Mouse (Mus musculus): ENCODE results near the gene Hp. TPM values are rescaled to one million over a fixed set of nuclear protein-coding genes. Genes with fewer than 3 reads are reported as not detected.

The Hp gene
- not detected for total RNA-seq (2021)
- long read RNA-seq, experiment 1, partial matches to known transcripts, result 1 of 1 reads
- long read RNA-seq, experiment 1, other reads (novel, unspliced or antisense), result 0 of 1 reads
- long read RNA-seq, experiment 2, partial matches to known transcripts, result 1 of 1 reads
- long read RNA-seq, experiment 2, other reads (novel, unspliced or antisense), result 0 of 1 reads

GRCm38 (mm10) chr8:109578900-109579301, at the start of gene Hp:
TSS of gene Hp (minus strand) at chr8:109579172.
- no peak for DNase-seq (ENCODE audit: low spot score in 2 of 2)

GRCm38 (mm10) chr8:109628638-109629037, 49.7 kb upstream of the Hp start:
- no peak for DNase-seq (ENCODE audit: low spot score in 2 of 2)

GRCm38 (mm10) chr8:109615569-109615968, 36.6 kb upstream of the Hp start:
- no peak for DNase-seq (ENCODE audit: low spot score in 2 of 2)

GRCm38 (mm10) chr8:109614243-109615210, 35.6 kb upstream of the Hp start, which contains the start of gene Pkd1l3:
TSS of gene Pkd1l3 (plus strand) at chr8:109614517.
- peak in 1 of 2 experiments; percentile 24 for DNase-seq (ENCODE audit: low spot score in 2 of 2)

- no peak for DNase-seq (ENCODE audit: low spot score in 2 of 2)
Measured at GRCm38 (mm10) chr8:109609153-109609502, 30.2 kb upstream of the Hp start.

GRCm38 (mm10) chr8:109608271-109609152, 29.5 kb upstream of the Hp start, which contains the start of gene Dhodh:
TSS of gene Dhodh (minus strand) at chr8:109608673.
- peak; percentile 97 to 98 for DNase-seq (ENCODE audit: low spot score in 2 of 2)

GRCm38 (mm10) chr8:109607650-109608049, 28.7 kb upstream of the Hp start:
- DNase-seq (ENCODE audit: low spot score in 2 of 2), result no peak

- no peak for DNase-seq (ENCODE audit: low spot score in 2 of 2)
Measured at GRCm38 (mm10) chr8:109606725-109607124, 27.8 kb upstream of the Hp start.

- DNase-seq (ENCODE audit: low spot score in 2 of 2), result peak in 1 of 2 experiments; percentile 28
Measured at GRCm38 (mm10) chr8:109595854-109596253, 16.9 kb upstream of the Hp start.

GRCm38 (mm10) chr8:109593117-109593788, 14.3 kb upstream of the Hp start:
- DNase-seq (ENCODE audit: low spot score in 2 of 2), result no peak

- DNase-seq (ENCODE audit: low spot score in 2 of 2), result no peak
Measured at GRCm38 (mm10) chr8:109592164-109592563, 13.2 kb upstream of the Hp start.

- no peak for DNase-seq (ENCODE audit: low spot score in 2 of 2)
Measured at GRCm38 (mm10) chr8:109591367-109591766, 12.4 kb upstream of the Hp start.

GRCm38 (mm10) chr8:109590901-109591300, 11.9 kb upstream of the Hp start:
- no peak for DNase-seq (ENCODE audit: low spot score in 2 of 2)

- no peak for DNase-seq (ENCODE audit: low spot score in 2 of 2)
Measured at GRCm38 (mm10) chr8:109586972-109587504, 8.1 kb upstream of the Hp start.

- DNase-seq (ENCODE audit: low spot score in 2 of 2), result no peak
Measured at GRCm38 (mm10) chr8:109585652-109586051, 6.7 kb upstream of the Hp start.

GRCm38 (mm10) chr8:109584830-109585229, 5.9 kb upstream of the Hp start:
- no peak for DNase-seq (ENCODE audit: low spot score in 2 of 2)

- DNase-seq (ENCODE audit: low spot score in 2 of 2), result no peak
Measured at GRCm38 (mm10) chr8:109584293-109584692, 5.3 kb upstream of the Hp start.

- DNase-seq (ENCODE audit: low spot score in 2 of 2), result no peak
Measured at GRCm38 (mm10) chr8:109576311-109576710, 2.7 kb downstream of the Hp start.

- DNase-seq (ENCODE audit: low spot score in 2 of 2), result no peak
Measured at GRCm38 (mm10) chr8:109571139-109571538, 7.8 kb downstream of the Hp start.

Measured in layer of hippocampus, postnatal 14 days (tissue).